Comparison of ENCODE assay signal across 22 mouse cellular contexts in genomic region chr13:30018573-30018972, GRCm38 (mm10). TPM values are rescaled to one million over a fixed set of nuclear protein-coding genes. Genes with fewer than 3 reads are reported as not detected.
A peak's percentile ranks its signal among the peaks of the same experiment; 100 is the strongest.
DNase-seq lines count a peak whose midpoint lies in the region; ATAC-seq and TF ChIP-seq lines count a peak whose summit lies in the region.
"Had no signal": no experiment of that assay in that cellular context is flagged by ENCODE, and none has a peak within 500 bp of the region (broad histone marks: within the 10 kb centered on the region; RNA-seq: fewer than 3 reads in every experiment).

No protein-coding gene starts in this region.

- peak overlapping the region; percentile 57 for H3K27ac ChIP-seq in lung, embryonic 15.5 days
- no peak overlapping the region for H3K27ac ChIP-seq in lung, postnatal 0 days (ENCODE audit: low read length)
- H3K27ac ChIP-seq: embryonic facial prominence, embryonic 13.5 days; embryonic facial prominence, embryonic 15.5 days; forebrain, embryonic 10.5 days; forebrain, embryonic 12.5 days had no signal

- intact Hi-C loops in left cerebral cortex, postnatal 4 days (cut with DNase I) = no loop called here

- no peaks in the 10 kb centered on the region for H3K27me3 ChIP-seq in lung, embryonic 15.5 days
- no peaks in the 10 kb centered on the region for H3K27me3 ChIP-seq in lung, postnatal 0 days (replicated peaks; ENCODE audit: insufficient read depth, low read length)
- H3K27me3 ChIP-seq: embryonic facial prominence, embryonic 13.5 days; embryonic facial prominence, embryonic 15.5 days; forebrain, embryonic 12.5 days had no signal

- H3K4me2 ChIP-seq in lung, embryonic 15.5 days = no peak overlapping the region
- no peak overlapping the region for H3K4me2 ChIP-seq in lung, postnatal 0 days (replicated peaks; ENCODE audit: low read depth, low read length)
- H3K4me2 ChIP-seq: embryonic facial prominence, embryonic 13.5 days; embryonic facial prominence, embryonic 15.5 days; forebrain, embryonic 12.5 days had no signal

- H3K9ac ChIP-seq in lung, embryonic 15.5 days = no peak overlapping the region
- H3K9ac ChIP-seq in lung, postnatal 0 days (replicated peaks; ENCODE audit: low read depth) = no peak overlapping the region
- H3K9ac ChIP-seq: embryonic facial prominence, embryonic 13.5 days; embryonic facial prominence, embryonic 15.5 days; forebrain, embryonic 12.5 days had no signal

- peak; percentile 85; the same call in 1 of the 2 replicates for ATAC-seq in lung, embryonic 15.5 days (ENCODE audit: borderline replicate concordance, extremely low read depth, low FRiP score, low TSS enrichment)
- peak; percentile 55; the same call in 1 of the 2 replicates for ATAC-seq in lung, postnatal 0 days
- ATAC-seq: forebrain, embryonic 14.5 days had no signal

- no peak for TF ChIP-seq CTCF in lung, postnatal 0 days (IDR thresholded peaks at IDR 0.05)

- H3K9me3 ChIP-seq in lung, embryonic 15.5 days = no peaks in the 10 kb centered on the region
- H3K9me3 ChIP-seq in lung, postnatal 0 days (ENCODE audit: low read length) = 0 out of 2 replicates have a peak, but pooled peaks cover 2% of the 10 kb centered on the region
- H3K9me3 ChIP-seq: embryonic facial prominence, embryonic 13.5 days; embryonic facial prominence, embryonic 15.5 days; forebrain, embryonic 10.5 days; forebrain, embryonic 12.5 days had no signal

- DNase-seq in lung, postnatal 25 days (ENCODE audit: low spot score) = no peak
- DNase-seq in lung, postnatal 0 days (ENCODE audit: low spot score) = peak; percentile 40
- DNase-seq in lung, postnatal 4 days = no peak
- peak; percentile 35 for DNase-seq in lung, postnatal 36 days
- no peak for DNase-seq in left cerebral cortex, postnatal 4 days
- DNase-seq: adrenal gland, adult 2 months; adrenal gland, postnatal 10 days; adrenal gland, postnatal 25 days; cerebellum, adult 11 months; cerebellum, adult 18-20 months; cerebellum, adult 8-10 months; cerebellum, adult 9-11 months; cerebellum, postnatal 14 days; cerebellum, postnatal 36 days; embryo, embryonic 11 days had no signal

- WGBS in lung, embryonic 15.5 days = 41% methylated on average over 2 of the region's 2 CpGs
- 42% methylated on average over 2 of the region's 2 CpGs for WGBS in lung, postnatal 0 days

- no peak for TF ChIP-seq EP300 in lung, postnatal 0 days (IDR thresholded peaks at IDR 0.05)

- H3K36me3 ChIP-seq in lung, embryonic 15.5 days = no peaks in the 10 kb centered on the region
- H3K36me3 ChIP-seq in lung, postnatal 0 days (ENCODE audit: insufficient read depth, low read length) = no peaks in the 10 kb centered on the region
- H3K36me3 ChIP-seq: embryonic facial prominence, embryonic 13.5 days; embryonic facial prominence, embryonic 15.5 days; forebrain, embryonic 10.5 days; forebrain, embryonic 12.5 days had no signal

- H3K4me3 ChIP-seq in lung, embryonic 15.5 days = no peak overlapping the region
- no peak overlapping the region for H3K4me3 ChIP-seq in lung, postnatal 0 days (ENCODE audit: low read depth, low read length)
- H3K4me3 ChIP-seq: embryonic facial prominence, embryonic 13.5 days; embryonic facial prominence, embryonic 15.5 days; erythroblast, embryonic 14.5 days; forebrain, embryonic 10.5 days; forebrain, embryonic 12.5 days had no signal

- peaks cover 3% of the 10 kb centered on the region; the same call in 1 of the 2 replicates for H3K4me1 ChIP-seq in lung, embryonic 15.5 days
- no peaks in the 10 kb centered on the region for H3K4me1 ChIP-seq in lung, postnatal 0 days (ENCODE audit: insufficient read depth, low read depth, low read length)
- H3K4me1 ChIP-seq: embryonic facial prominence, embryonic 13.5 days; embryonic facial prominence, embryonic 15.5 days; forebrain, embryonic 10.5 days; forebrain, embryonic 12.5 days had no signal

RNA-seq across cellular contexts. Expression of gene E2f3, which starts 32.7 kb away (rescaled TPM):
- polyA plus RNA-seq in lung, embryonic 15.5 days (2015; fragmentation: Nextera tagmentation; extraction: Ambion mirVana) = 14.1 and 14.7 TPM in 2 replicates
- 2.6 and 3.0 TPM in 2 replicates for polyA plus RNA-seq in lung, postnatal 0 days (2015; fragmentation: Nextera tagmentation; extraction: Ambion mirVana)
- total RNA-seq in left cerebral cortex, postnatal 4 days (2021) = 10 to 100 TPM; 16.4 to 17.8 TPM

Comparison
In these comparisons a context has a peak if more than half of its experiments do, and no peak if none do; other contexts are left out.
1. DNase-seq: peak in lung, postnatal 0 days (single experiment) and lung, postnatal 36 days (single experiment); none in lung, postnatal 25 days (single experiment), lung, postnatal 4 days (0 of 2) and left cerebral cortex, postnatal 4 days (single experiment).